Mouse (Mus musculus) MEL (cell line): ENCODE data around the gene Ctrb1. TPM values are rescaled to one million over a fixed set of nuclear protein-coding genes. Genes with fewer than 3 reads are reported as not detected.

Experiments
- DNase-seq: peaks from one replicate; pipeline ENCODE4 v3.0.0; 2011; ENCODE audit warnings: low read depth, low spot score
- H3K27ac ChIP-seq: 2 replicates; pipeline ENCODE4 v1.5.1; 2012; ENCODE audit warnings: low read depth, mild to moderate bottlenecking, control low read depth, low read length, moderate library complexity; ENCODE audit not compliant: control insufficient read depth
- H3K27me3 ChIP-seq, 2 experiments: fragments of 150-350 bp in 1 of 2; sonication (generic) in 1 of 2; 2 replicates each; pipeline ENCODE4 v1.6.1; 2012; ENCODE audit warnings: low read length in 2 of 2, mild to moderate bottlenecking in 2 of 2, improper control_type of control experiment in 1 of 2, moderate library complexity in 1 of 2; ENCODE audit not compliant: insufficient read depth in 2 of 2, control insufficient read depth in 1 of 2
- H3K36me3 ChIP-seq, 2 experiments: 2 replicates each; pipeline ENCODE4 v1.6.1; 2012 to 2014; ENCODE audit warnings: low read length in 2 of 2, improper control_type of control experiment in 1 of 2, inconsistent platforms in 1 of 2, mild to moderate bottlenecking in 1 of 2; ENCODE audit not compliant: insufficient read depth in 2 of 2, control insufficient read depth in 1 of 2
- H3K4me1 ChIP-seq, 2 experiments: fragments of 150-350 bp in 1 of 2; sonication (generic) in 1 of 2; 2 replicates each; pipeline ENCODE4 v1.6.1; 2012; ENCODE audit warnings: low read length in 2 of 2, improper control_type of control experiment in 1 of 2, mild to moderate bottlenecking in 1 of 2; ENCODE audit not compliant: insufficient read depth in 2 of 2, control insufficient read depth in 1 of 2
- H3K4me3 ChIP-seq, 2 experiments: fragments of 150-350 bp in 1 of 2; sonication (generic) in 1 of 2; 2 replicates each; pipeline ENCODE4 v1.5.1; 2012; ENCODE audit warnings: low read depth in 2 of 2, low read length in 2 of 2, mild to moderate bottlenecking in 2 of 2, moderate library complexity in 2 of 2, control low read depth in 1 of 2, improper control_type of control experiment in 1 of 2; ENCODE audit not compliant: control insufficient read depth in 1 of 2, insufficient read depth in 1 of 2
- H3K79me2 ChIP-seq: 2 replicates; pipeline ENCODE4 v1.6.1; 2012; ENCODE audit warnings: mild to moderate bottlenecking, low read length, moderate library complexity; ENCODE audit not compliant: control insufficient read depth, poor library complexity, insufficient read depth
- H3K9ac ChIP-seq: 2 replicates; pipeline ENCODE4 v1.6.1; 2012; ENCODE audit warnings: low read depth, mild to moderate bottlenecking, control low read depth, low read length, moderate library complexity; ENCODE audit not compliant: control insufficient read depth, poor library complexity, severe bottlenecking
- H3K9me3 ChIP-seq: fragments of 150-350 bp; sonication (generic); replicated peaks from 2 replicates; pipeline ENCODE4 v1.6.1; 2012; ENCODE audit warnings: mild to moderate bottlenecking, low read length, improper control_type of control experiment, moderate library complexity; ENCODE audit not compliant: insufficient read depth
- CHD2 ChIP-seq: IDR thresholded peaks from 2 replicates; pipeline ENCODE4 v1.6.1; 2011; ENCODE audit warnings: low read length, improper control_type of control experiment
- CTCF ChIP-seq, 3 experiments: IDR thresholded peaks in 2 of 3; conservative IDR thresholded peaks in 1 of 3; 2 replicates each; pipeline ENCODE4 v1.5.1; 2011 to 2012; ENCODE audit warnings: low read length in 3 of 3, low read depth in 2 of 3, mild to moderate bottlenecking in 2 of 3, improper control_type of control experiment in 1 of 3, inconsistent platforms in 1 of 3, mixed read lengths in 1 of 3, moderate library complexity in 1 of 3; ENCODE audit not compliant: control insufficient read depth in 1 of 3, insufficient read depth in 1 of 3, poor library complexity in 1 of 3, severe bottlenecking in 1 of 3
- E2F4 ChIP-seq: IDR thresholded peaks from 2 replicates; pipeline ENCODE4 v1.6.1; 2011; ENCODE audit warnings: low read depth, low read length, improper control_type of control experiment, borderline replicate concordance
- ETS1 ChIP-seq: IDR thresholded peaks from 2 replicates; pipeline ENCODE4 v1.6.1; 2012; ENCODE audit warnings: low read depth, mild to moderate bottlenecking, inconsistent platforms, low read length, improper control_type of control experiment, moderate library complexity
- GATA1 ChIP-seq: IDR thresholded peaks from 2 replicates; pipeline ENCODE4 v1.6.1; 2011; ENCODE audit warnings: low read depth, low read length, improper control_type of control experiment
- KAT2A ChIP-seq: conservative IDR thresholded peaks from 2 replicates; pipeline ENCODE4 v1.6.1; 2012; ENCODE audit warnings: low read depth, low read length, improper control_type of control experiment, inconsistent platforms
- MAFK ChIP-seq: IDR thresholded peaks from 2 replicates; pipeline ENCODE4 v1.6.1; 2011; ENCODE audit warnings: low read depth, mild to moderate bottlenecking, low read length, improper control_type of control experiment, borderline replicate concordance
- MAX ChIP-seq: IDR thresholded peaks from 2 replicates; pipeline ENCODE4 v1.6.1; 2011; ENCODE audit warnings: low read length, improper control_type of control experiment
- MAZ ChIP-seq: IDR thresholded peaks from 2 replicates; pipeline ENCODE4 v1.6.1; 2012; ENCODE audit warnings: low read depth, mild to moderate bottlenecking, inconsistent platforms, low read length, improper control_type of control experiment
- MXI1 ChIP-seq: IDR thresholded peaks from 2 replicates; pipeline ENCODE4 v1.6.1; 2011; ENCODE audit warnings: mild to moderate bottlenecking, low read depth, low read length, improper control_type of control experiment
- MYC ChIP-seq: IDR thresholded peaks from 2 replicates; pipeline ENCODE4 v1.6.1; 2011; ENCODE audit warnings: low read depth, mild to moderate bottlenecking, low read length, improper control_type of control experiment, moderate library complexity
- NRF1 ChIP-seq: IDR thresholded peaks from 2 replicates; pipeline ENCODE4 v1.6.1; 2014; ENCODE audit warnings: low read depth, mild to moderate bottlenecking, inconsistent platforms, low read length, improper control_type of control experiment, moderate library complexity; ENCODE audit not compliant: poor library complexity, insufficient read depth, severe bottlenecking
- POLR2A ChIP-seq, 2 experiments: IDR thresholded peaks; 2 replicates each; pipeline ENCODE4 v1.6.1; 2011 to 2012; ENCODE audit warnings: low read length in 2 of 2, mild to moderate bottlenecking in 2 of 2, control low read depth in 1 of 2, improper control_type of control experiment in 1 of 2, low read depth in 1 of 2, moderate library complexity in 1 of 2; ENCODE audit not compliant: control insufficient read depth in 1 of 2, insufficient read depth in 1 of 2, poor library complexity in 1 of 2
- RAD21 ChIP-seq: IDR thresholded peaks from 2 replicates; pipeline ENCODE4 v1.6.1; 2011; ENCODE audit warnings: mild to moderate bottlenecking, low read depth, low read length, improper control_type of control experiment
- RCOR1 ChIP-seq: IDR thresholded peaks from 2 replicates; pipeline ENCODE4 v1.6.1; 2012; ENCODE audit warnings: low read depth, mild to moderate bottlenecking, inconsistent platforms, low read length, improper control_type of control experiment
- SIN3A ChIP-seq: IDR thresholded peaks from 2 replicates; pipeline ENCODE4 v1.6.1; 2012; ENCODE audit warnings: low read length, improper control_type of control experiment, inconsistent platforms
- TAL1 ChIP-seq: IDR thresholded peaks from 2 replicates; pipeline ENCODE4 v1.6.1; 2012; ENCODE audit warnings: mild to moderate bottlenecking, inconsistent platforms, low read length, moderate library complexity, mixed read lengths
- TBP ChIP-seq: IDR thresholded peaks from 2 replicates; pipeline ENCODE4 v1.8.0; 2011; ENCODE audit warnings: low read depth, low read length, improper control_type of control experiment
- USF1 ChIP-seq: IDR thresholded peaks from 2 replicates; pipeline ENCODE4 v1.6.1; 2014; ENCODE audit warnings: low read depth, mild to moderate bottlenecking, inconsistent platforms, low read length, improper control_type of control experiment, moderate library complexity
- USF2 ChIP-seq, 2 experiments: IDR thresholded peaks; 2 replicates each; pipeline ENCODE4 v1.6.1; 2011 to 2012; ENCODE audit warnings: improper control_type of control experiment in 2 of 2, low read length in 2 of 2, borderline replicate concordance in 1 of 2, inconsistent platforms in 1 of 2, low read depth in 1 of 2, mild to moderate bottlenecking in 1 of 2; ENCODE audit not compliant: insufficient read depth in 1 of 2
- ZC3H11A ChIP-seq: IDR thresholded peaks from 2 replicates; pipeline ENCODE4 v1.6.1; 2012; ENCODE audit warnings: low read depth, mild to moderate bottlenecking, inconsistent platforms, low read length, improper control_type of control experiment
- ZKSCAN1 ChIP-seq: IDR thresholded peaks from 2 replicates; pipeline ENCODE4 v1.6.1; 2012; ENCODE audit warnings: low read depth, mild to moderate bottlenecking, inconsistent platforms, low read length, improper control_type of control experiment, moderate library complexity
- polyA plus RNA-seq, 2 experiments: library from polyadenylated mRNA; stranded (reverse) in 1 of 2; unstranded in 1 of 2; fragments of >175 nt in 1 of 2; fragments of >200 nt in 1 of 2; gene quantifications; 2 replicates each; pipeline versions ENCODE4 v1.2.1 to v1.2.4; 2012; ENCODE audit warnings: low replicate concordance in 2 of 2, low read depth in 1 of 2; ENCODE audit not compliant: insufficient read length in 2 of 2, insufficient read depth in 1 of 2, missing spikeins in 1 of 2
- total RNA-seq: library from RNA; depleted of rRNA; stranded (reverse); fragments of 300-350 nt; gene quantifications from 2 replicates; pipeline ENCODE4 v1.2.3, GENCODE M21; 2012

Gene Ctrb1
- total and polyA plus RNA-seq, 3 experiments = not detected

GRCm38 (mm10) chr8:111739604-111740003, 48.8 kb upstream of the Ctrb1 start:
- TF ChIP-seq MAFK (no peak), USF2 (IDR thresholded peaks at IDR 0.05; ENCODE audit: borderline replicate concordance in 1 of 2, insufficient read depth in 1 of 2, low read depth in 1 of 2, low read length in 2 of 2) (no peak), NRF1 (no peak), TBP (no peak), ETS1 (no peak), MAX (no peak), KAT2A (no peak), USF1 (no peak), RAD21 (no peak), RCOR1 (no peak), ZC3H11A (no peak), E2F4 (no peak)
- TF ChIP-seq, all 39 proteins: peak for 0
- Histone ChIP-seq H3K36me3 (peaks cover 0 to 11% of the 10 kb centered on the region in 2 experiments; a peak in 2 of 4 replicates), H3K27me3 (no peaks in the 10 kb centered on the region), H3K27ac (no peak overlapping the region), H3K4me1 (peaks cover 2 to 14% of the 10 kb centered on the region in 2 experiments; a peak in 3 of 4 replicates), H3K79me2 (peaks cover 14% of the 10 kb centered on the region), H3K9ac (no peak overlapping the region), H3K4me3 (no peak overlapping the region), H3K9me3 (no peaks in the 10 kb centered on the region)
- DNase-seq = no peak

- Histone ChIP-seq H3K9me3 (no peaks in the 10 kb centered on the region), H3K79me2 (peaks cover 12% of the 10 kb centered on the region), H3K36me3 (peaks cover 0 to 5% of the 10 kb centered on the region in 2 experiments; a peak in 1 of 4 replicates), H3K27ac (no peak overlapping the region), H3K9ac (no peak overlapping the region), H3K4me3 (no peak overlapping the region), H3K4me1 (peaks cover 2 to 7% of the 10 kb centered on the region in 2 experiments; a peak in 3 of 4 replicates), H3K27me3 (no peaks in the 10 kb centered on the region)
- no peak for DNase-seq
- TF ChIP-seq GATA1 (no peak), MAZ (no peak), POLR2A (IDR thresholded peaks at IDR 0.05; ENCODE audit: control insufficient read depth in 1 of 2, insufficient read depth in 1 of 2, low read depth in 1 of 2, low read length in 2 of 2, poor library complexity in 1 of 2) (no peak), KAT2A (no peak), SIN3A (no peak), TAL1 (no peak), ETS1 (no peak), CHD2 (no peak), RAD21 (no peak), MXI1 (no peak), MYC (no peak), ZKSCAN1 (no peak), MAX (no peak), CTCF (IDR thresholded peaks at IDR 0.05 in 2 of 3, conservative IDR thresholded peaks at IDR 0.05 in 1 of 3; ENCODE audit: control insufficient read depth in 1 of 3, insufficient read depth in 1 of 3, low read depth in 2 of 3, low read length in 3 of 3, poor library complexity in 1 of 3, severe bottlenecking in 1 of 3) (no peak)
Observed at GRCm38 (mm10) chr8:111738867-111739266, 48.1 kb upstream of the Ctrb1 start.
